Mouse (Mus musculus) forebrain, embryonic 13.5 days (tissue): ENCODE data around the gene Ubxn7. TPM values are rescaled to one million over a fixed set of nuclear protein-coding genes. Genes with fewer than 3 reads are reported as not detected.

Source experiments
- ATAC-seq: fragments of 200-750 bp; cut with Nextera tagmentation; 2 replicates; pipeline ENCODE4 v1.8.0; 2017
- H3K27ac ChIP-seq: fragments of 300-500 bp; sonication (generic); 2 replicates; pipeline ENCODE4 v1.5.1; 2015; ENCODE audit warnings: inconsistent platforms, mild to moderate bottlenecking, moderate library complexity
- H3K27me3 ChIP-seq: fragments of 300-500 bp; sonication (generic); 2 replicates; pipeline ENCODE4 v1.6.1; 2015; ENCODE audit warnings: mild to moderate bottlenecking, inconsistent platforms
- H3K36me3 ChIP-seq: fragments of 300-500 bp; sonication (generic); 2 replicates; pipeline ENCODE4 v1.6.1; 2015; ENCODE audit warnings: mild to moderate bottlenecking, inconsistent platforms; ENCODE audit not compliant: poor library complexity, severe bottlenecking
- H3K4me1 ChIP-seq: fragments of 300-500 bp; sonication (generic); 2 replicates; pipeline ENCODE4 v1.6.1; 2015; ENCODE audit warnings: inconsistent platforms
- H3K4me2 ChIP-seq: fragments of 300-500 bp; sonication (generic); 2 replicates; pipeline ENCODE4 v1.6.1; 2015; ENCODE audit warnings: inconsistent platforms, mild to moderate bottlenecking, moderate library complexity
- H3K4me3 ChIP-seq: fragments of 300-500 bp; sonication (generic); 2 replicates; pipeline ENCODE4 v1.5.1; 2015; ENCODE audit warnings: mild to moderate bottlenecking, inconsistent platforms
- H3K9ac ChIP-seq: fragments of 300-500 bp; sonication (generic); 2 replicates; pipeline ENCODE4 v1.6.1; 2015; ENCODE audit warnings: mild to moderate bottlenecking, inconsistent platforms
- H3K9me3 ChIP-seq: fragments of 300-500 bp; sonication (generic); replicated peaks from 2 replicates; pipeline ENCODE4 v1.6.1; 2016; ENCODE audit warnings: inconsistent platforms
- WGBS: fragments of 180-500 bp; shearing (Covaris S2); methylation state at CpG from one replicate; pipeline ENCODE4 v1.1.7; 2015; 5-methylcytosine and 5-hydroxymethylcytosine counted together
- polyA plus RNA-seq: library from polyadenylated mRNA; unstranded; fragments of >200 nt; fragmentation: Nextera tagmentation; extraction: Ambion mirVana; gene quantifications from 2 replicates; pipeline ENCODE4 v1.2.1, GENCODE M21; 2015

Ubxn7 gene
- polyA plus RNA-seq, 1 experiment from 2014 or later = 32.0 TPM

- no peaks in the 10 kb centered on the region for H3K9me3 ChIP-seq
Observed at GRCm38 (mm10) chr16:32407730-32408129, 75.7 kb downstream of the Ubxn7 start.

GRCm38 (mm10) chr16:32417457-32417856 is 85.4 kb downstream of the Ubxn7 start:
- no peaks in the 10 kb centered on the region for H3K9me3 ChIP-seq
- H3K4me1 ChIP-seq = peaks cover 12% of the 10 kb centered on the region
- H3K36me3 ChIP-seq = no peaks in the 10 kb centered on the region
- H3K4me3 ChIP-seq = no peak overlapping the region
- no peak overlapping the region for H3K4me2 ChIP-seq
- no peaks in the 10 kb centered on the region for H3K27me3 ChIP-seq
- ATAC-seq = no peak
- no peak overlapping the region for H3K9ac ChIP-seq
- no peak overlapping the region for H3K27ac ChIP-seq
- 53% methylated on average over 1 of the region's 1 CpGs for WGBS

More at GRCm38 (mm10) chr16:32407730-32408129, 75.7 kb downstream of the Ubxn7 start:
- Histone ChIP-seq H3K4me2 (no peak overlapping the region), H3K27me3 (no peaks in the 10 kb centered on the region), H3K4me1 (no peaks in the 10 kb centered on the region), H3K27ac (no peak overlapping the region), H3K4me3 (no peak overlapping the region), H3K36me3 (no peaks in the 10 kb centered on the region), H3K9ac (no peak overlapping the region)
- 82% methylated on average over 10 of the region's 10 CpGs for WGBS
- no peak for ATAC-seq

GRCm38 (mm10) chr16:32419517-32420483 is 87.7 kb downstream of the Ubxn7 start, which contains the start of gene Tctex1d2:
TSS of gene Tctex1d2 (plus strand) at chr16:32419702.
- Histone ChIP-seq H3K36me3 (no peaks in the 10 kb centered on the region), H3K4me2 (peak within 1 kb of the TSS; percentile 68), H3K9ac (peak within 1 kb of the TSS; percentile 81), H3K9me3 (no peaks in the 10 kb centered on the region), H3K4me1 (peaks cover 12% of the 10 kb centered on the region), H3K27me3 (no peaks in the 10 kb centered on the region), H3K27ac (peak within 1 kb of the TSS; percentile 89), H3K4me3 (peak within 1 kb of the TSS; percentile 69)
- WGBS = 1% methylated on average over 45 of the region's 45 CpGs
- ATAC-seq = peak; percentile 98

- Histone ChIP-seq H3K4me3 (no peak overlapping the region), H3K27me3 (no peaks in the 10 kb centered on the region), H3K27ac (no peak overlapping the region), H3K36me3 (no peaks in the 10 kb centered on the region), H3K9me3 (no peaks in the 10 kb centered on the region), H3K4me1 (peaks cover 17% of the 10 kb centered on the region), H3K4me2 (no peak overlapping the region), H3K9ac (no peak overlapping the region)
- no peak for ATAC-seq
- 90% methylated on average over 3 of the region's 3 CpGs for WGBS
Observed at GRCm38 (mm10) chr16:32427506-32427905, 95.4 kb downstream of the Ubxn7 start.

- H3K4me1 ChIP-seq = peaks cover 17% of the 10 kb centered on the region
Observed at GRCm38 (mm10) chr16:32430474-32431046, 98.5 kb downstream of the Ubxn7 start, which contains the start of gene Pcyt1a. TSS of gene Pcyt1a (plus strand) at chr16:32430921.

GRCm38 (mm10) chr16:32431047-32431591 is 99.1 kb downstream of the Ubxn7 start:
- H3K4me2 ChIP-seq = peak overlapping the region; percentile 86
- 2% methylated on average over 28 of the region's 28 CpGs for WGBS
- peaks cover 17% of the 10 kb centered on the region for H3K4me1 ChIP-seq
- no peaks in the 10 kb centered on the region for H3K27me3 ChIP-seq
- H3K9ac ChIP-seq = peak overlapping the region; percentile 79
- H3K36me3 ChIP-seq = no peaks in the 10 kb centered on the region
- no peaks in the 10 kb centered on the region for H3K9me3 ChIP-seq
- peak overlapping the region; percentile 85 for H3K27ac ChIP-seq
- no peak; the same call in 1 of the 2 replicates for ATAC-seq
- peak overlapping the region; percentile 87 for H3K4me3 ChIP-seq

More at GRCm38 (mm10) chr16:32430474-32431046, 98.5 kb downstream of the Ubxn7 start, which contains the start of gene Pcyt1a:
- peak; percentile 98 for ATAC-seq
- peak within 1 kb of the TSS; percentile 87 for H3K4me3 ChIP-seq
- H3K27me3 ChIP-seq = no peaks in the 10 kb centered on the region
- peak within 1 kb of the TSS; percentile 85 for H3K27ac ChIP-seq
- H3K36me3 ChIP-seq = no peaks in the 10 kb centered on the region
- peak within 1 kb of the TSS; percentile 86 for H3K4me2 ChIP-seq
- no peaks in the 10 kb centered on the region for H3K9me3 ChIP-seq
- H3K9ac ChIP-seq = peak within 1 kb of the TSS; percentile 79
- WGBS = under 1% methylated on average over 51 of the region's 54 CpGs

GRCm38 (mm10) chr16:32431926-32432325 is 99.9 kb downstream of the Ubxn7 start:
- H3K4me3 ChIP-seq = 0 out of 2 replicates have a peak overlapping the region, but pooled peaks have one; percentile 87
- no peak overlapping the region for H3K9ac ChIP-seq
- H3K27ac ChIP-seq = no peak overlapping the region
- WGBS = 89% methylated on average over 1 of the region's 1 CpGs
- ATAC-seq = no peak
- peak overlapping the region; percentile 86 for H3K4me2 ChIP-seq
- H3K36me3 ChIP-seq = no peaks in the 10 kb centered on the region; the same call in 1 of the 2 replicates
- H3K27me3 ChIP-seq = no peaks in the 10 kb centered on the region
- H3K9me3 ChIP-seq = no peaks in the 10 kb centered on the region
- peaks cover 17% of the 10 kb centered on the region for H3K4me1 ChIP-seq

GRCm38 (mm10) chr16:32433138-32433537 is 101.1 kb downstream of the Ubxn7 start:
- Histone ChIP-seq H3K4me1 (peaks cover 17% of the 10 kb centered on the region), H3K36me3 (no peaks in the 10 kb centered on the region; the same call in 1 of the 2 replicates), H3K27ac (no peak overlapping the region), H3K4me3 (no peak overlapping the region), H3K9me3 (no peaks in the 10 kb centered on the region), H3K27me3 (no peaks in the 10 kb centered on the region), H3K9ac (no peak overlapping the region; the same call in 1 of the 2 replicates), H3K4me2 (no peak overlapping the region)
- WGBS = 84% methylated on average over 2 of the region's 2 CpGs
- no peak for ATAC-seq

GRCm38 (mm10) chr16:32434066-32434465 is 102.0 kb downstream of the Ubxn7 start:
- no peak for ATAC-seq
- Histone ChIP-seq H3K36me3 (no peaks in the 10 kb centered on the region; the same call in 1 of the 2 replicates), H3K27me3 (no peaks in the 10 kb centered on the region), H3K4me2 (no peak overlapping the region), H3K4me1 (peaks cover 17% of the 10 kb centered on the region), H3K9me3 (no peaks in the 10 kb centered on the region), H3K4me3 (no peak overlapping the region), H3K27ac (no peak overlapping the region), H3K9ac (no peak overlapping the region)
- WGBS = 64% methylated on average over 6 of the region's 6 CpGs

- H3K36me3 ChIP-seq = no peaks in the 10 kb centered on the region; the same call in 1 of the 2 replicates
- H3K9me3 ChIP-seq = no peaks in the 10 kb centered on the region
- H3K4me3 ChIP-seq = no peak overlapping the region
- H3K9ac ChIP-seq = no peak overlapping the region
- H3K27ac ChIP-seq = no peak overlapping the region
- no peak for ATAC-seq
- H3K27me3 ChIP-seq = no peaks in the 10 kb centered on the region
- peaks cover 16% of the 10 kb centered on the region for H3K4me1 ChIP-seq
- no peak overlapping the region for H3K4me2 ChIP-seq
Observed at GRCm38 (mm10) chr16:32434691-32435090, 102.6 kb downstream of the Ubxn7 start.

- Histone ChIP-seq H3K36me3 (no peaks in the 10 kb centered on the region; the same call in 1 of the 2 replicates), H3K9me3 (no peaks in the 10 kb centered on the region), H3K27me3 (no peaks in the 10 kb centered on the region), H3K4me1 (peaks cover 5% of the 10 kb centered on the region), H3K4me2 (no peak overlapping the region), H3K9ac (no peak overlapping the region), H3K27ac (no peak overlapping the region), H3K4me3 (no peak overlapping the region)
- no peak for ATAC-seq
- 78% methylated on average over 1 of the region's 1 CpGs for WGBS
Observed at GRCm38 (mm10) chr16:32436657-32437056, 104.6 kb downstream of the Ubxn7 start.

GRCm38 (mm10) chr16:32437266-32437665 is 105.2 kb downstream of the Ubxn7 start:
- H3K9me3 ChIP-seq = no peaks in the 10 kb centered on the region
- 98% methylated on average over 1 of the region's 1 CpGs for WGBS
- H3K27ac ChIP-seq = no peak overlapping the region
- ATAC-seq = no peak
- H3K4me1 ChIP-seq = no peaks in the 10 kb centered on the region
- H3K27me3 ChIP-seq = no peaks in the 10 kb centered on the region
- no peak overlapping the region for H3K9ac ChIP-seq
- no peak overlapping the region for H3K4me3 ChIP-seq
- H3K4me2 ChIP-seq = no peak overlapping the region
- no peaks in the 10 kb centered on the region; the same call in 1 of the 2 replicates for H3K36me3 ChIP-seq
